Mouse (Mus musculus) hindbrain, embryonic 11.5 days (tissue): ENCODE data around the gene Fam204a. TPM values are rescaled to one million over a fixed set of nuclear protein-coding genes. Genes with fewer than 3 reads are reported as not detected.
A peak's percentile ranks its signal among the peaks of the same experiment; 100 is the strongest.

Experiments used
- ATAC-seq: fragments of 200-750 bp; cut with Nextera tagmentation; 2 replicates; pipeline ENCODE4 v1.8.0; 2017; ENCODE audit warnings: mild to moderate bottlenecking, moderate TSS enrichment, moderate library complexity; ENCODE audit not compliant: low FRiP score
- DNase-seq: peaks from one replicate; pipeline ENCODE4 v3.0.0-alpha.2; 2015; ENCODE audit warnings: low spot score
- H3K27ac ChIP-seq: fragments of 300-500 bp; sonication (generic); 2 replicates; pipeline ENCODE4 v1.5.1; 2014; ENCODE audit warnings: mild to moderate bottlenecking, low read depth, low read length
- H3K27me3 ChIP-seq: fragments of 300-500 bp; sonication (generic); 2 replicates; pipeline ENCODE4 v1.6.1; 2014; ENCODE audit warnings: mild to moderate bottlenecking, low read length, moderate library complexity, mixed read lengths; ENCODE audit not compliant: control insufficient read depth, insufficient read depth
- H3K36me3 ChIP-seq: fragments of 300-500 bp; sonication (generic); 2 replicates; pipeline ENCODE4 v1.6.1; 2014; ENCODE audit warnings: mild to moderate bottlenecking, low read length, moderate library complexity, mixed read lengths; ENCODE audit not compliant: control insufficient read depth, insufficient read depth
- H3K4me1 ChIP-seq: fragments of 300-500 bp; sonication (generic); replicated peaks from 2 replicates; pipeline ENCODE4 v1.6.1; 2014; ENCODE audit warnings: low read length, mixed read lengths; ENCODE audit not compliant: control insufficient read depth, insufficient read depth
- H3K4me2 ChIP-seq: fragments of 300-500 bp; sonication (generic); replicated peaks from 2 replicates; pipeline ENCODE4 v1.6.1; 2014; ENCODE audit warnings: mild to moderate bottlenecking, low read depth, low read length
- H3K4me3 ChIP-seq: fragments of 300-500 bp; sonication (generic); 2 replicates; pipeline ENCODE4 v1.5.1; 2014; ENCODE audit warnings: low read depth, low read length
- H3K9ac ChIP-seq: fragments of 300-500 bp; sonication (generic); 2 replicates; pipeline ENCODE4 v1.6.1; 2014; ENCODE audit warnings: low read depth, low read length
- H3K9me3 ChIP-seq: fragments of 300-500 bp; sonication (generic); 2 replicates; pipeline ENCODE4 v1.6.1; 2016; ENCODE audit warnings: low read length; ENCODE audit not compliant: control insufficient read depth
- WGBS: fragments of 180-500 bp; shearing (Covaris S2); extraction: QIAGEN DNeasy Blood & Tissue Kit; methylation state at CpG from one replicate; pipeline ENCODE4 v1.1.7; 2014; 5-methylcytosine and 5-hydroxymethylcytosine counted together
- polyA plus RNA-seq: library from polyadenylated mRNA; unstranded; fragments of >200 nt; fragmentation: Nextera tagmentation; extraction: Ambion mirVana; gene quantifications from 2 replicates; pipeline ENCODE4 v1.2.1, GENCODE M21; 2014

Gene Fam204a
- polyA plus RNA-seq, 1 experiment from 2014 or later: 82.8 TPM

- Histone ChIP-seq H3K9ac (no peak overlapping the region), H3K36me3 (no peaks in the 10 kb centered on the region), H3K4me1 (no peaks in the 10 kb centered on the region), H3K9me3 (no peaks in the 10 kb centered on the region), H3K27me3 (no peaks in the 10 kb centered on the region), H3K4me3 (no peak overlapping the region), H3K27ac (no peak overlapping the region), H3K4me2 (no peak overlapping the region)
- DNase-seq (no peak), ATAC-seq (no peak)
- 83% methylated on average over 2 of the region's 2 CpGs for WGBS
Measured at GRCm38 (mm10) chr19:60231542-60231941, 5.0 kb upstream of the Fam204a start.

DNA sequence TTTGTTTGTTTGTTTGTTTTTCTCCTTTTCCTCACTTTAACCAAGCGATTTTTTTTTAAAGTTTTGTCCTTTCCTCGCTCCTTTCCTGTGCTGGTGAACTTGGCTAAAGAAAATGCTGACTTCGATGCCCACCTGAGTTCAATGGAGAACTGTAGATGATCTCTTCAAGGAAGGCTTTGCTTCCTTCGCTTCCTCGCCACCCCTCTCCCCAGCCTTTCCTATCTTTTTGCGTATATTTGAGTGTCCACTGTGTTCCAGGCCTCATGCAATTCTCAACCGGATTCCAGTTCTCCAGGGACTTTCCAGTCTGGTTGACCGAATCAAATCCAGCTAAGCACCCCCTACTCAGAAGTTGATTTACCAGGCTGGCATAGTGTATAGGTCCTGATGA, 339 bp upstream of the Fam204a start:
- H3K27ac ChIP-seq: no peak overlapping the region
- H3K4me3 ChIP-seq: no peak overlapping the region
- peak; percentile 30 for ATAC-seq
- H3K4me2 ChIP-seq: no peak overlapping the region
- no peaks in the 10 kb centered on the region for H3K9me3 ChIP-seq
- 59% methylated on average over 8 of the region's 8 CpGs for WGBS
- no peaks in the 10 kb centered on the region for H3K36me3 ChIP-seq
- no peaks in the 10 kb centered on the region for H3K27me3 ChIP-seq
- no peaks in the 10 kb centered on the region for H3K4me1 ChIP-seq
- no peak overlapping the region for H3K9ac ChIP-seq
- DNase-seq: no peak

DNA sequence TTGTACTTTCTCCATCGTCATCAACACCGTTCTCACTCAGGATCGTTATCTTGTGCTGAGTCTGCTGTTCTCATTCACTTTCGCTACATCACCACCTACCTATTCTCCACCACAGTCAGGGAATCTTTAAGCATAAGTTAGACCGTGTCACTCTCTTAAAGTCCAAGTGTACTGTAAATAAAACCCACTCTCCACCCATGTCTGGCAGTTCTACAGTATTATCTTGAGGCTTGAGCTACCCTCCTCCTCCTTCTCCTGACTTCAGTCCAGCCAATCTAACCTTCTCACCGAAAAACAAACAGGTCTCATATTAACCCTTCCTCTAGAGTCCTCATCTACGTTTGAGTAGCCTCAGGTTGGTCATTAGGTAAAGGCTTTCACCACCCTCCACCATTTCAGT, 7.1 kb downstream of the Fam204a start:
- H3K9ac ChIP-seq: no peak overlapping the region
- no peaks in the 10 kb centered on the region for H3K9me3 ChIP-seq
- no peak overlapping the region for H3K4me3 ChIP-seq
- H3K27me3 ChIP-seq: no peaks in the 10 kb centered on the region
- no peak for DNase-seq
- 95% methylated on average over 7 of the region's 7 CpGs for WGBS
- H3K27ac ChIP-seq: no peak overlapping the region
- no peaks in the 10 kb centered on the region for H3K4me1 ChIP-seq
- no peak overlapping the region for H3K4me2 ChIP-seq
- no peak for ATAC-seq
- H3K36me3 ChIP-seq: no peaks in the 10 kb centered on the region

DNA sequence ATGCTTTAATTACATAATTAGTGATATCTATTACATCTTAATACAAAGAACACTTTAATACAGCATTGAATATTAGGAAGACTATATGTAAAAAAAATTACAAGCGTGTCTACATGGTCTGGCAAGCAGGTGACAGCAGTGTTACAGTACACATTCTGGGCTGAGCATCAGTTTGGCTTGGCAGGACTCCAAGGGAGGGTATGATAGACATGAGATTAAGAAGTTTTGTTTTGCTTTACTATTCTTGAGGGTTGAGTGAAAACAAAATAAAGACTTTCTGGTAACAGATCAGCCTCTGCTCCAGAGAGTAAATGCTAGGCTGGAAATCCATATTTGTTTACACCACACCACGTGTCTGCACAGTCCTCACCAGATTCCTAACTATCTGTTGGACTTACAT, 8.5 kb downstream of the Fam204a start:
- DNase-seq (no peak), ATAC-seq (no peak)
- WGBS: 82% methylated on average over 2 of the region's 2 CpGs
- no peaks in the 10 kb centered on the region for H3K27me3 ChIP-seq
- no peak overlapping the region for H3K27ac ChIP-seq
- no peak overlapping the region for H3K9ac ChIP-seq
- no peaks in the 10 kb centered on the region for H3K36me3 ChIP-seq
- no peaks in the 10 kb centered on the region for H3K4me1 ChIP-seq
- H3K4me3 ChIP-seq: no peak overlapping the region
- H3K9me3 ChIP-seq: no peaks in the 10 kb centered on the region
- H3K4me2 ChIP-seq: no peak overlapping the region

GRCm38 (mm10) chr19:60208173-60208572, 18.3 kb downstream of the Fam204a start:
- Histone ChIP-seq H3K9ac (no peak overlapping the region), H3K4me1 (no peaks in the 10 kb centered on the region), H3K27me3 (no peaks in the 10 kb centered on the region), H3K4me3 (no peak overlapping the region), H3K36me3 (no peaks in the 10 kb centered on the region), H3K9me3 (no peaks in the 10 kb centered on the region), H3K27ac (no peak overlapping the region), H3K4me2 (no peak overlapping the region)
- no peak for ATAC-seq
- no peak for DNase-seq

GRCm38 (mm10) chr19:60204176-60204575, 22.3 kb downstream of the Fam204a start:
- peak; percentile 34 for DNase-seq
- no peak for ATAC-seq
- no peak overlapping the region for H3K4me2 ChIP-seq
- no peak overlapping the region for H3K27ac ChIP-seq
- no peak overlapping the region for H3K9ac ChIP-seq
- H3K4me1 ChIP-seq: no peaks in the 10 kb centered on the region
- whole genome bisulfite sequencing: 30% methylated on average over 7 of the region's 7 CpGs
- no peaks in the 10 kb centered on the region for H3K27me3 ChIP-seq
- H3K9me3 ChIP-seq: no peaks in the 10 kb centered on the region
- no peaks in the 10 kb centered on the region for H3K36me3 ChIP-seq
- no peak overlapping the region for H3K4me3 ChIP-seq

- no peak overlapping the region for H3K4me3 ChIP-seq
- H3K9me3 ChIP-seq: no peaks in the 10 kb centered on the region
- WGBS: 30% methylated on average over 2 of the region's 2 CpGs
- DNase-seq (no peak), ATAC-seq (no peak)
- no peaks in the 10 kb centered on the region for H3K27me3 ChIP-seq
- H3K36me3 ChIP-seq: no peaks in the 10 kb centered on the region
- no peaks in the 10 kb centered on the region for H3K4me1 ChIP-seq
- no peak overlapping the region for H3K4me2 ChIP-seq
- no peak overlapping the region for H3K9ac ChIP-seq
- no peak overlapping the region for H3K27ac ChIP-seq
Measured at GRCm38 (mm10) chr19:60200294-60200693, 26.2 kb downstream of the Fam204a start.

GRCm38 (mm10) chr19:60199152-60199551, 27.3 kb downstream of the Fam204a start:
- no peaks in the 10 kb centered on the region for H3K27me3 ChIP-seq
- H3K27ac ChIP-seq: no peak overlapping the region
- H3K4me1 ChIP-seq: no peaks in the 10 kb centered on the region
- H3K9ac ChIP-seq: no peak overlapping the region
- H3K4me2 ChIP-seq: no peak overlapping the region
- DNase-seq (no peak), ATAC-seq (no peak)
- H3K36me3 ChIP-seq: no peaks in the 10 kb centered on the region
- H3K4me3 ChIP-seq: no peak overlapping the region
- H3K9me3 ChIP-seq: no peaks in the 10 kb centered on the region

DNA sequence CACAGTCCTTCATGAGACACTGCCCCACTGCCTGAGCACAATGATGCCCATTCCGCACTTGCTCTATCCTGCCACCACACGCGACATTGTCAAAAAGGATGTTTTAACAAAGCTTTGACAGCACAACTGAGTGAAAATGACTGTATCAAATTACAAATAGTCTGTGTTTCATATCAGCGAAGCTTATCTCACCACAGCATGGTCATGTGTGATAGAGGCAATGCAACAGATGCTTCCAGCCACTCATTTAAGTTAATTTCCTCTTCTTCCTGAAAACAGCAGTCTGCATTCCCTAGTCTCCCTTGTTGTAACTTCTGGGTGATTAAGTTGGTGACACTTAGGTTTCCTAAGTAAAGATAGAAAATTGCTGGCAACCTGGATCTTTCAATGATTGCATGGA, 33.7 kb downstream of the Fam204a start:
- WGBS: 93% methylated on average over 4 of the region's 4 CpGs
- no peaks in the 10 kb centered on the region for H3K27me3 ChIP-seq
- H3K4me1 ChIP-seq: no peaks in the 10 kb centered on the region; the same call in 1 of the 2 replicates
- no peak overlapping the region for H3K4me3 ChIP-seq
- no peaks in the 10 kb centered on the region for H3K36me3 ChIP-seq
- ATAC-seq (no peak), DNase-seq (no peak)
- H3K9ac ChIP-seq: no peak overlapping the region
- no peak overlapping the region for H3K27ac ChIP-seq
- no peaks in the 10 kb centered on the region for H3K9me3 ChIP-seq
- no peak overlapping the region for H3K4me2 ChIP-seq
